Mouse (Mus musculus) adrenal gland, postnatal 14 days (tissue): ENCODE data around the gene Zfp879. TPM values are rescaled to one million over a fixed set of nuclear protein-coding genes. Genes with fewer than 3 reads are reported as not detected.

ENCODE experiments used
- DNase-seq: peaks from one replicate; pipeline ENCODE4 v3.0.0; 2021; ENCODE audit warnings: mixed read lengths
- long read RNA-seq, 2 experiments: library from polyadenylated mRNA; stranded (forward); transcript quantifications; one replicate each; pipeline ENCODE4 v2.0.0; 2021
- total RNA-seq: library from RNA; stranded (reverse); gene quantifications from 2 replicates; pipeline ENCODE4 v1.2.3, GENCODE M21; 2021

The Zfp879 gene
- total RNA-seq = 0.79 and 0.82 TPM in 2 replicates
- long read RNA-seq, experiment 1, partial matches to known transcripts = 0 of 2 reads
- long read RNA-seq, experiment 1, other reads (novel, unspliced or antisense) = 0 of 2 reads
- long read RNA-seq, experiment 2 = 0 reads

DNA sequence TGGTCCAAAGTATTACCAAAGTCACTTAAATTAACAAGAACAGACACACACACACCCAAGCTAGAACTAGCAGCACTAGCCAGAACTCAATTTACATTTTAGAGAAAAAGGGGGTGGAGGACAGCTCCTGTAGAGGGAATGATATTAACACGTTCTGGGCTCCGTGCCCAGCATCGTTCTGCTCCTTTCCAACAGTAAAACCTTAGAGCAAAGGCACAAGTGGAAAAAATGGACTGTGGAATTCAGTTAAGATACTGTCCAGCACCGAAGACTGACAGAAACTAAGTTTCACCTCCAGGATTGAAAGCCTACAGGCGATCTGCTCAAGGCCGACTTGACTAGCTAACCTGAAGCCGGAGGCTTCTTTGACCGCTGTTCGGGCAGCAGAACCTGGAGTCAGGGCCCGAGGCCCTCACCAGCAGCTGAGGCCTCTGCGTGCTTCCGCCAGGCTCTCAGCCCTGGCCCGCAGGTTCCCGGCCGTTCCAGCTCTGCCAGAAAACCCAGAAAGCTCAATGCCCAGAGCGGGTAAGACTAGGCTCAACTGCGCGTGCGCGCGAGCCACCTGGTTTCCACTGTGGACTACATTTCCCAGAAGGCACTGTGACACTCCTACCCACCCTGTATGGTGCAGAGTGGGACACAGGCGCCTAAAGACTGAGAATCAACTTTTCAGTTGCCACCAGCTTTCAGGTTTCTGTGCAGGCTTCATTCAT is at the start of gene Zfp879:
Gene Zfp879 (minus strand): TSS at position 530 of the 713 bp plus-strand sequence.
- DNase-seq = peak; percentile 92

DNA sequence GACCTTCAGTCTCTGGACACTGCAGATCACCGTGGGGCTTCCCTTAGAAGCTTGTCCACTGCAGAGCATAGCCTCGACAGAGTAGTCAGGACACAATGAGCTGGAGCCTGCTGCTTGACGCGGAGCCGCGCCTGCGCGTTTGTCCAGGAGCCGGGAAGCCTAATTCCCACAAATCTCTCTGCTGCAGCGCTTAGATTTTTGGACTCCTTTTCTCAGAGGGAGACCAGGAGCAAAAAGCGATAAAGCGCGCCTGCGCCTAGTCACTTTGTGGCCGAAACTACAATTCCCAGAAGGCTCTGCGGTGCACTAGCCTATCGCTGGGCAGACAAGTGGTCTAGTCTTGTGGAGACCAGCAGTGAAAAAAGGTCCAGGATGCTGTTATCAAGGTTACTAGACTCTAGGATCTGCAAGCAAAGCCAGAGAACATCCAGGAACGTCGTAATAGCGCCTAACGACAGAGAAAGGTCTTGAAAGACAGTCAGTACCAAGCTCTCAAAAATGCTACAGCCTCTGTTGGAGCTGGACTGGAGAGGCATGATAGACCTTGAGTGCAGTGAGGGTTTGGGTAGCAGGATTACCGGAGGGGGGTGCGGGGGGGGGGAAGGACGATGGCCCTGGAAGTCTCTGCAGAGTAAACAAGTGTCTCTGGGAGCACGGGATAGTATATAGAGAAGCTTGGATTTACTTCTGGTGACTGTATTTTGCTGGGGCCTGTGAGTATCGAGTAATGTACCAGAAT is 46.2 kb upstream of the Zfp879 start, which contains the start of gene Zfp454:
Gene Zfp454 (minus strand): TSS at position 262 of the 739 bp plus-strand sequence.
- peak; percentile 92 for DNase-seq

DNA sequence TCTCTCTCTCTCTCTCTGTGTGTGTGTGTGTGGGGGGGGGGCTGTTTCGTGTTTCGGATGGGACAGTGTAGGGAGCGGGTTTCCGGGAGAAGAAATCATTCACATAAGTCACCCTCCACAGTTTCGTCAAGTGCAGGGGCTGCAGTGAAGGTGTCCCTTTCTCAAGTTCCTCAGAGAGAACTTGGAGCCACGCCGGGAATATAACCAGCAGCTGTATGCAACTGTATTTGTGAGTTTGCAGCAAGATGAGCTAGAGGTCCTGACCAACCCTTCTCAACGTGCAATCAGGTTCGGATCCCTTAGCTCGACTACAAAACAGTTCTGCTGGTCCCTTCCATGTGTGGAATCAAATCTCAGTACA is 45.6 kb upstream of the Zfp879 start:
- peak; percentile 9 for DNase-seq

DNA sequence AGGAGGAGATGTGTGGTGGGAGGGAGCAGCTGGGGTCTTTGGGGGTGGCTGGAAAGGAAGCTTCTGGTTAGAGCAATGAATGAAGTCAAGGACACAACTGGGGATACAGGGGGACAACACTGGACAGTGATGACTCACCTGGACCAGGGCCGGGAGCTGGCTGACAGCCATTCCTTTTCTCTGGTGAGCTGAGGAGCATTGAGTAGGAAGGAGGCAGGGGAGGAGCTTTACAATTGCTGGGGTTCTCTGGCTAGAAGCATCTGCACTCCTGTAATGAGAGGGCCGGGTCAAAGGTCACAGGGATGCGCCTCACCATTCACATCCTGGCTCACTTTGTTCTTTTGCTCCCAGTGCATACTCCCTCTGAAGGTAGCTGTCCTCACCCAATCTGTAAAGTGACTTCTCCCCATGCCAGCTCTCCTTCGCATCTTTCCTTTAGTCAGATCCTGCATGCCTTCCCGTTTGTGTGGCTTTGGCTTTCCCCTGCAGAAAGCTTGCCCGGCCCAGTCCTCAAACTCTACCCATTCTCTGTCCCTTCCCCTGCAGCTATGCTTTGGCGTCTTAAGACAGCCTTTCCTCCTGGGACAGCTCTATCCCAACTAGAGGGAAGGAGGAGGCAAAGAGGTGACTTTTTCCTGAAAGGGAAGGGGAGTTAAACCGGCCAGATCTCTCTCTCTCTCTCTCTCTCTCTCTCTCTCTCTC is 45.0 kb upstream of the Zfp879 start:
- peak; percentile 79 for DNase-seq

DNA sequence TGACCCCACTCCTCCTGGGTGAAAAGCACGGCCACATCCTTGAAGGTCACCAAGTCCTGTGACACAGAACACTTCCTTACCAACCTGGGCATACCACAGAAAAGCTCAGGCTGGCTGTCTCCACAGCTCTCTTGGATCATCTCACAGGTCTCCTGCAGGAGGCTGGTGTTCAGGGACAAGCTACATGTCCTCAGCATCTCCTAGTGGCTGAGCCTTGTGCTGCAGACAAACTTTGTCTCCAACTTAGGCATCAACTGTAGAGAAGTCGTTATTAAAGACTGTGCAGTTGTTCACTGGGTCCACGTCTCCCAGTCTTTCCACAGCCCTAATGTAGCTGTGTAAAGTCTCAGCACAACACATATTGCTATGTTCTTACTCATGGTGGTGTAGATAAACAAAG is 42.4 kb upstream of the Zfp879 start:
- DNase-seq = no peak

DNA sequence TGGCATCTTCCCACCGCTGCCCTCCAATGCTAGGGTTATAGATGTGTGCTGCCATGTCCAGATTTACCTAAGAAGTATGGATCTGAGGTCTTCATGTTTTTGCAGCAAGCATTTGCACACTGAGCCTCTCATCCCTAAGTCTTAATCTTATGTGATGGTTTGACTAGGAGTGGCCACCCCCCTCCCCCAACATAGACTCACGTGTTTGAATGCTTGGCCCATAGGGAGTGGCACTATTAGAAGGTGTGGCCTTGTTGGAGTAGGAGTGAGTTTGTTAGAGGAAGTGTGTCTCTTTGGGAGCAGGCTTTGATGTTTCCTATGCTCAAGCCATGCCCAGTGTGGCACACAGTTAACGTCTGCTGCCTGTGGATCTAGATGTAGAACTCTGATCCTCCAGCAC is 37.3 kb upstream of the Zfp879 start:
- no peak for DNase-seq

DNA sequence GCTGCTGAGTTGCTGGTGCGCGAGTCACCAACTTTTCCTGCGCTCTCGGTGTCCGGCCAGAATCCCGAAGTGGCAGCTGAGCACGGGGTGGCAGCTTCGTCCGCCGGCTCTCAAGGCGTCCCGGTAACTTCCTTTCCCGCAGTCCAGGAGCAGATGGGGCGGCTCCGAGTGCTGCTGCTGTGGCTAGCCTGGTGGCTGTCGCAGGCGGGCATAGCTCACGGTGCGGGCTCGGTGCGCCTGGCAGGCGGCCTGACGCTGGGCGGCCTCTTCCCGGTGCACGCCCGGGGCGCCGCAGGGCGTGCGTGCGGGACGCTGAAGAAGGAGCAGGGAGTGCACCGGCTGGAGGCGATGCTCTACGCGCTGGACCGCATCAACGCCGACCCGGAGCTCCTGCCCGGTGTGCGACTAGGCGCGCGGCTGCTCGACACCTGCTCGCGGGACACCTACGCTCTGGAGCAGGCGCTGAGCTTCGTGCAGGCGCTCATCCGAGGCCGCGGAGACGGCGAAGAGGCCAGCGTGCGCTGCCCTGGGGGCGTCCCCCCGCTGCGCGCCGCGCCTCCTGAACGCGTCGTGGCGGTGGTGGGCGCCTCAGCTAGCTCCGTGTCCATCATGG is 9.7 kb upstream of the Zfp879 start:
- peak; percentile 25 for DNase-seq

DNA sequence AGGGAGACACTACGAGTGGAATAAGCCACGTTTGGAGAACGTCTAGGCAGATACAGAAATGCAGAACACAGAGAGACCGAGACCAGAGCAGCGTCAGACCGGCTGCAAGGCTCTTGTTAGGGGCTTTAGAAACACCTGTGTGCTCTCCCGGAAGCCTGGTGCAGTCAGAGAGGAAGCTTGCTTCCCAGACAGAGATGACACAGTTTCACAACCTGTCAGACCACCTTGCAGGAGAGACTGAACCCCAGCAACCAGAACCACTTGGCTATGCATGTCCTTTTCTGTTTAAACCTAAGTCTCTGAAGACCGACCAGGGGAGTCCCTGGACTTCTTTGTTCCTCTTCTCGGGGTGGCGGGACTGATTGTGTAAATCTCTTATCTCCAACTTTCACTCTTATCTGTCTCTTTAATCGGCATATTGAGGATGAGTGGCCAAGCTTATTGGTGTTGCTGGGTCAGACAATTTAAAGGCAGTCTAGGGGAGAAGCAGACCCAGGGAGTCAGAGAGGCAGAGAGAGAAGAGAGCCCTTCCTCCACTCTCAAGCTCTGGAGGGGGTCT is 8.9 kb upstream of the Zfp879 start, which contains the start of gene Grm6:
Gene Grm6 (plus strand): TSS at position 509 of the 559 bp plus-strand sequence.
- no peak for DNase-seq

DNA sequence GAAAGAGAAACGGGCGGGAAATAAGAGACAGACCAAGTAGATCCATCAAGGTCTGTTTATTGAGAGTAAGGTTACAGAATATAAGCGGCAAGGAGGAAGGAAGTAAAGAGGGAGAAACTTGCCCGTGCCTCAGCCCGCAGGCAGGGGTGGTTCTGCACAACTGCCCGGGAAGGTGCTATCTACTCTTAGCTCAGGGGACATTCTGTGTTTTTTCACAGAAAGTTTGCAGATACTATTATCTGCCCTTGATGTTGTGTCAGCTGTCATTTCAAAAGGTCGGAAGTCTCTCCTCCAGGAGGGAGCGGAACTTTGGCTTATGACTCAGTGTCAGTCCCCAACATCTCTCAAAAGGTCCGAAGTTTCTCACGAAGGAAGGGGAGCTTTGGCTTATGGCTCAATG is 8.0 kb upstream of the Zfp879 start:
- no peak for DNase-seq

DNA sequence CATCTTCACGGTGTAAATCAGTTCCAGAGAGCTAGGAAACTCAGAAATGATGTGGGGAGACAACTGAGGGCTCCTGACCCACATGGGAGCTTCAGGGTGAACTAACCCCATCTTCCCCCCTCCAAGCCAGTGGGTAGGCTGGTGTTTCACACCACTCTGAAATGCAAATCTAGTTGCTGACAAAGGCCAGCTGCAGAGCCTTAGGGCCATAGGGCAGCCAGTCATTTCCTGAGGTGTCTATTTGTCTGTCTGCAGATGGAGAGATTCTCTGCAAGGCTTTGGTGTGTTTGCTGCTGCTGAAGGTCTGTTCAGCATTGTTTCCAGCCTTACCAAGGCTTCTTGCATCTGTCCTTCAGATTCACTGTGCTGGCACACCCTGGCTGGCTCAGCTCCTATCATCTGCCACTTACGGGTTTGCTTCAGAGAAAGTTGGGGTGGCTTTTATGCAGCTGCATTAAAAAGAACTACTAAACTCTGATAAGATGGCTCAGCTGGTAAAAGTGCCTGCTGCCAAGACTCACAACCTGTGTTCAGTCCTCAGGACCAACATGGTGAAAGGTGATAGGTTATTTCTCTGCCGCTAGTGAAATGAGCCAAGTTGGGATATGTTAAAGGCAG is 7.3 kb upstream of the Zfp879 start:
- peak; percentile 30 for DNase-seq

DNA sequence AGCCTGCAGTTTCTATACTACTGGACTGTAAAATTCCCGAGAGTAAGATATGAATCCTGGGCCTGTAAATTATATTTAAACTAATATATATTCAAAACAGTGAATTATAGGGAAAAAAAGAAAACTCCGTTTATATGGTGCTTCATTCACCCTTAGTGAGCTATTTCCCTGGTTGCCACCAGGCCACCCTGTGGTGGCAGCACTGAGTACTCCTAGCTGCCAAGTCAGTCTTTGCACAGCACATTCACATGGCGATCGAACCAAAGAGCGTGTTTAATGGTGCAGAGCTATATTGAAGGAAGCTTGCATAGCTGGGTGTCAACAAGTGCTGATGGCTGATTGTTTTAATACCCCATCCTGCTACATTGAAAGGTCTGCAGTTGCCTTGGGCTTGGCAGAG is 5.7 kb upstream of the Zfp879 start:
- no peak for DNase-seq

DNA sequence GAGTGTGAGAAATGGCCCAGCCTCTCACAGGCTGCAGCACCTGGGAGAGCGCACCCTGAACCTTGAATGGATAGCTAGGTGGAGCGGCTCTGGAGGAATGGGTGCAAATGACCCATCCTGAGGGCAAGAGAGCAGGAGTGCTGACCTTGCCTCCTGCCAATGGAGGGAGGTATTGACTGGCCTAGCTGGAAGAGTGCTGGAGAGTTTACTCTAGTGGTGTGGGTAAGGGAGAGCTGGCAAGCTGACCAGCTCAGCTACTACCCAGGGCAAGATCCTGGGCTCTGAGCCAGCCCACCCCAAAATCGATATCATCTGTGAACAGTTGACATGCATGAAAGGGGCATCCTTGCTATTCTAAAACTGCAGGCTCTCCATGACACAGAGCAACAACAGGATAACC is 4.6 kb upstream of the Zfp879 start:
- no peak for DNase-seq

DNA sequence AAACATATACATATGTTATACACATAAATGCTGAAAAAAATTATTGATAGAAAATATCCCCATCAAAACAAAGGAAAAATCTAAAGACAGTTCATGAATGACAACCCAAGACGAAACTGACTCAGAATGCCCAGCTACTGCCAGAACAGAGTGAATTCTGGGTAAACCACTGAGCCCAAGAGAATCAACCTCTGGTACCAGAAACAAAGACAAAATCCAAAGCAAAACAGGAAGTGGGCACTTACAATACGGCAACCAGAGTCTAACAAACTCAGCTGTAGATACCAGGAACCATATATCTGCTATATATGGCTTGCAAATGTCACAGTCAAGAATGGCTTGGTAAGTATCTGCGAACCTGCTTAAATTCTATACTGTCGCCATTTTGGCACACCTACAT is 5.6 kb downstream of the Zfp879 start:
- no peak for DNase-seq

DNA sequence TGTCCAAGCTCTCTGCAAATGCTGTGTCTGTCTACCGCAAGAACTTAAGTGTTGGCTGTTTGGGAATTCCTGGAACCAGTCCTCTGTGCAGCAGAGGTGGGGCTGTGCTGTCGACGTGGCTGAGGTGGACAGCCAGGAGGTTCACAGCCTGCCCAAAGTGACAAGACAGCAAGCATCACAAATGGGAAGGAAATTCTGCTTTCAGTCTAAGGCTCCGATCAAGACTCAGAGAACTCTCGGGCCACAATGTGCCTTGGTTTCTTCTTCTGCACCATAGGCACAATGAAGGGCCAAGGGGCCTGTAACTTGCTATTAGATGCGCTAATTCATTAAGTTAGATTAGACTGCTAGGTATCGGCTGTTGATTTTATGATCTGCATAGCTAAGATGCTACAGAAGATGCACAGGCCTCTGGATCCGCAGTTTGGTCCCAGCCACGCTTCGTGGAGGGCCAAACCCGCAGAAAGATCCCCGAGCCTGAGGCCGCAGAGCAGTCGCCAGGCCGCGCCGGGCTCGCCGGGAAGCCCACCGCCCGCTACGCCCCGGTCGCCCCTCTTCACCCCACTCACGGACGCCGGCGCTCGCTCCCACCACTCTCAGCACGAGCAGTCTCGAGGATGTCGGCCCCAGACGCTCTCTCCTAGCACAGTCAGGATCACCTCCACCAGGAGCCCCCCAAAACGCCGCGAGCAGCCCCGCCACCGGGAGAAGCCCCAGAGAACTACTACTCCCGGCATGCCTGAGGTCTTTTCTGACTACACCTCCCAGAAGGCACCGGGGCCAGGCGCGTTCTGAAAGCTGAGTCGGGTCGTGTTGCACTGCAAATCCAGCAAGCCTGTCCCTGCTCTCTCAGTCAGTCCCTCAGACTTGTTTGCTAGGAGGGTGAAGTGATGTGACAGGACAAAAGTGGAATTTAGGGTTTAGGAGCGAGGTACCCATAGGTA is 14.1 kb downstream of the Zfp879 start, which contains the start of gene Zfp354c:
Gene Zfp354c (minus strand): TSS at position 715 of the 944 bp plus-strand sequence.
- peak; percentile 92 for DNase-seq

DNA sequence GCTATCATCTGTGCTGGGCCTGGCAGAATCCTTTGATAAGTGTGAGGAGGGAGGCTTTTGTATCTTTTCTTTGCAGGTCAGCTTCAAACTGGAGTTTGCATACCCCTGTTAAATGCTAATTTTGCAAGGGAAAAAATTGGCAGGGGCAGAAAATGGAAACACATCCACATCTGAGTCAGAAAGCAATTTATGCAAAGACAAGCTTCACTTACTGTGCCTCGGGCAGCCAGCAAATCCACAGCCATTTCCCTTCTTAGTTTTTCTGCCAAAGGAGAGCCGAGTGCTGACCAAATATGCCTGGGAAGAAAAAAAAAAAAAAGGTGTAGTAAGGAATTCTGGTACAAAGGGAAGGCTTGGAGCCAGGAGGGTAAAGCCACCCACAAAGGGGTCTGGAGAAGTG is 15.1 kb downstream of the Zfp879 start:
- DNase-seq = no peak

DNA sequence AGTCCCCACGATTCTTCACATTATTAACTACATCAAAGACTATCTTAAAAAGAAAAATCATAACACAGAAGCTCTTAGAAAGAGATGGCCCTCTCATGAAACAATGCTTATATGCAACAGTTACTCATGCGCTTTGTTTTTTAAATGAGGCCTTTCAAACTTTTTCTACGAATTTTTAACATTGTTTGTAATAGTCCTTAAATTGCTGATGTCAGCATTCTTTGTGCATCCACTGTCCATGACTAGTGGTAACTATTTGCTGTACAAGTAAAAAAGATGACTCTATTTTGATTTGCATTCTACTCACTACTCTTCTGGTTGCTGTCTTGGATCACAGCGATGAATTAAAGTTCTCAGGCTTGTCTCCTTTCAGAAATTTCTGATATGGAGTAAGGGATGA is 27.1 kb downstream of the Zfp879 start:
- DNase-seq = no peak

DNA sequence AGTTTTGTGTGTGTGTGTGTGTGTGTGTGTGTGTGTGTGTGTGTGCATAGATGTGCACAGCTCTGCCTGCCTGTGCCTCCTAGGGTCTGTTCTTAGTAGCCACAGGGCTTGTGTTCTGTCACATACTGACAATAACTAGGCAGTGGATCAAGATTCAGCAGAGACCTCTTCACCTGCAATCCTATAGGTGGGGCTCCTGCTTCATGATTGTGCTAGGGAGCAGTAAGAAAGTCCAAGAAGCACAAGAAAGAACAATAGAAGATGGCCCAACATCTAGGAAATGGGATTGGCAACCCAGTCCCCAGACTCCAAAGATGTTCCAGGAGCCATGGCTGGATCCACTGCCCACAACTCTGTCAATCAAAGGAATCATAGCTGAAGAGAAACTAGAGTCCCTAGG is 42.5 kb downstream of the Zfp879 start:
- no peak for DNase-seq

DNA sequence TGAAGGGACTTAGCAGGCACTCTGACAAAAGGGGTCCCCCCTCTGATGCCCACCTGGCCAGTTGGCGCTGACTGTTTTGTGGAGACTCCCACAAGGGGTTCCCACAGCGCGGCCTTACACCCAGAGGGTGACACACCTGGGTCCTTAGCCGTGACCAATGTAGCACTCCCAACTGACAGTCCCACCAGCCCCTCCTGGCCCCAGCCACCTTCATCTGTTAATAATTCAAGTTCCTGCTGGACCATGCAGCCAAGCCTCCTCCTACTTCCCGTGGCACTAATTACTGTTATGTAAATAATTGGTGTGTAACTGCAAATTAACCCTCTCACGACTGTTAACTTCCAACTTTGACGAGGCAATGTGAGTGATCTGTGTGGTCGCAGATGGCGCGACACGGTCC is 43.7 kb downstream of the Zfp879 start:
- DNase-seq = no peak
